Mouse (Mus musculus) liver, embryonic 14.5 days (tissue): Measurements from ENCODE around the gene Tap1. TPM values are rescaled to one million over a fixed set of nuclear protein-coding genes. Genes with fewer than 3 reads are reported as not detected.

Experiments
- ATAC-seq: fragments of 200-750 bp; cut with Nextera tagmentation; 2 replicates; pipeline ENCODE4 v1.8.0; 2017; ENCODE audit warnings: moderate number of reproducible peaks, mild to moderate bottlenecking, moderate library complexity; ENCODE audit not compliant: insufficient read depth
- DNase-seq, 3 experiments: peaks; one replicate each; pipeline ENCODE4 v3.0.0-alpha.2; 2012 to 2013; ENCODE audit warnings: low read depth in 3 of 3, low spot score in 3 of 3
- H3K27ac ChIP-seq: fragments of 300-500 bp; sonication (generic); 2 replicates; pipeline ENCODE4 v1.5.1; 2014; ENCODE audit warnings: moderate library complexity, mild to moderate bottlenecking, control low read depth, inconsistent platforms
- H3K27me3 ChIP-seq: fragments of 300-500 bp; sonication (generic); 2 replicates; pipeline ENCODE4 v1.6.1; 2014; ENCODE audit warnings: mild to moderate bottlenecking, low read length, moderate library complexity; ENCODE audit not compliant: control insufficient read depth, insufficient read depth
- H3K36me3 ChIP-seq: fragments of 300-500 bp; sonication (generic); replicated peaks from 2 replicates; pipeline ENCODE4 v1.6.1; 2014; ENCODE audit warnings: low read depth; ENCODE audit not compliant: control insufficient read depth, insufficient read depth
- H3K4me1 ChIP-seq, 2 experiments: fragments of 200-500 bp in 1 of 2; fragments of 300-500 bp in 1 of 2; sonication (generic) in 1 of 2; replicated peaks; 2 replicates each; pipeline ENCODE4 v1.6.1; 2012 to 2014; ENCODE audit warnings: antibody characterized with exemption in 1 of 2, inconsistent platforms in 1 of 2, low read length in 1 of 2; ENCODE audit not compliant: control insufficient read depth in 2 of 2, insufficient read depth in 2 of 2
- H3K4me2 ChIP-seq: fragments of 300-500 bp; sonication (generic); 2 replicates; pipeline ENCODE4 v1.6.1; 2014; ENCODE audit warnings: low read depth, mild to moderate bottlenecking, control low read depth, moderate library complexity
- H3K4me3 ChIP-seq, 2 experiments: fragments of 200-500 bp in 1 of 2; fragments of 300-500 bp in 1 of 2; sonication (generic) in 1 of 2; 2 replicates each; pipeline ENCODE4 v1.5.1; 2012 to 2014; ENCODE audit warnings: low read depth in 2 of 2, low read length in 2 of 2, mild to moderate bottlenecking in 2 of 2, control low read depth in 1 of 2, inconsistent platforms in 1 of 2, moderate library complexity in 1 of 2; ENCODE audit not compliant: insufficient read depth in 1 of 2
- H3K9ac ChIP-seq: fragments of 300-500 bp; sonication (generic); replicated peaks from 2 replicates; pipeline ENCODE4 v1.6.1; 2014; ENCODE audit warnings: mild to moderate bottlenecking, control low read depth, moderate library complexity
- H3K9me3 ChIP-seq: fragments of 300-500 bp; sonication (generic); 2 replicates; pipeline ENCODE4 v1.6.1; 2016; ENCODE audit warnings: low read length, mixed read lengths; ENCODE audit not compliant: control insufficient read depth
- CTCF ChIP-seq: IDR thresholded peaks from 2 replicates; pipeline ENCODE4 v1.5.1; 2016; ENCODE audit warnings: antibody characterized with exemption, low read depth, control low read depth
- EP300 ChIP-seq: IDR thresholded peaks from 2 replicates; pipeline ENCODE4 v1.6.1; 2016; ENCODE audit warnings: antibody characterized with exemption, low read depth
- WGBS: fragments of 180-500 bp; shearing (Covaris S2); extraction: QIAGEN DNeasy Blood & Tissue Kit; methylation state at CpG from one replicate; pipeline ENCODE4 v1.1.7; 2014; ENCODE audit not compliant: insufficient replicate concordance; 5-methylcytosine and 5-hydroxymethylcytosine counted together
- polyA plus RNA-seq, 2 experiments: library from polyadenylated mRNA; depleted of rRNA in 1 of 2; stranded (reverse) in 1 of 2; unstranded in 1 of 2; fragments of >200 nt; fragmentation: Nextera tagmentation in 1 of 2; extraction: Ambion mirVana in 1 of 2; gene quantifications; 2 replicates each; pipeline versions ENCODE4 v1.2.1 to v1.2.3; 2012 to 2014

The Tap1 gene
- polyA plus RNA-seq, 2 experiments: 1.9 to 2.5 TPM

DNA sequence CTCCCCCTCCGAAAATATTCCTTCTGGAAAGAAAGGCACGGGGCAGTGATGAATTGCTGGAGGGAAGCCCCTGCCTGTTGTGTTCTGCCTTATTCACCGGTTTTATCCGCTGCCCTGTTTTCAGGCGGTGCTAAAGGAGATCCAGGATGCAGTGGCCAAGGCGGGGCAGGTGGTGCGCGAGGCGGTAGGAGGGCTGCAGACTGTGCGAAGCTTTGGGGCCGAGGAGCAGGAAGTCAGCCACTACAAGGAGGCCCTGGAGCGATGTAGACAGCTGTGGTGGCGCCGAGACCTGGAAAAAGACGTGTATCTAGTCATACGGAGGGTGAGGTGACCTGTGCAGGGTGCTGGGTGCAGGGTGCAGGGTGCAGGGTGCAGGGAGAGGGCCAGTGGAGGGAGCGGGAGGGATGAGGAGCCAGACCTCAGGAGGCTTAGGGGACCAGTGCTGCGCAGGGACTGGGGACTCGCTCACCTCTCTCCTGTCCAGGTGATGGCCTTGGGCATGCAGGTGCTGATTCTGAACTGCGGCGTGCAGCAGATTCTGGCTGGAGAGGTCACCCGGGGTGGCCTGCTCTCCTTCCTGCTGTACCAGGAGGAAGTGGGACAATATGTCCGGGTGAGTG, 24.5 kb downstream of the Tap1 start:
- no peak overlapping the region for H3K27ac ChIP-seq
- no peak overlapping the region for H3K4me3 ChIP-seq
- H3K4me2 ChIP-seq: no peak overlapping the region
- ATAC-seq (no peak), DNase-seq (no peak)
- no peaks in the 10 kb centered on the region for H3K9me3 ChIP-seq
- H3K9ac ChIP-seq: no peak overlapping the region
- no peaks in the 10 kb centered on the region for H3K36me3 ChIP-seq
- H3K4me1 ChIP-seq: peaks cover 0 to 5% of the 10 kb centered on the region in 2 experiments; a peak in 2 of 4 replicates
- TF ChIP-seq EP300 (no peak), CTCF (no peak)
- 26% methylated on average over 23 of the region's 23 CpGs for WGBS
- no peaks in the 10 kb centered on the region for H3K27me3 ChIP-seq

DNA sequence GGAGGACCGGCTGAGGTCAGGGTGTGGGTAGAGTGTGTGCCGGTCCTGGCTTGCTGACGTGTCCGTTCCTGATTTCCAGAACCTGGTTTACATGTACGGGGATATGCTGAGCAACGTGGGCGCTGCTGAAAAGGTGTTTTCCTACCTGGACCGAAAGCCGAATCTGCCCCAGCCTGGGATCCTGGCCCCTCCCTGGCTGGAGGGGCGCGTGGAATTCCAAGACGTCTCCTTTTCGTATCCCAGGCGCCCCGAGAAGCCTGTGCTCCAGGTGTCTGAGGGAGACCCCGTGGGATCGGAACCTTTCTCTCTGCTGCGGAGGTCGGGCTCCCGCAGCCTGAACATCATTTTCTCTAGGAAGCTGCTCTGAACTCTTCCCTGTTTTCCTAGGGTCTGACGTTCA, 26.6 kb downstream of the Tap1 start:
- ATAC-seq: no peak
- TF ChIP-seq CTCF (no peak), EP300 (no peak)

DNA sequence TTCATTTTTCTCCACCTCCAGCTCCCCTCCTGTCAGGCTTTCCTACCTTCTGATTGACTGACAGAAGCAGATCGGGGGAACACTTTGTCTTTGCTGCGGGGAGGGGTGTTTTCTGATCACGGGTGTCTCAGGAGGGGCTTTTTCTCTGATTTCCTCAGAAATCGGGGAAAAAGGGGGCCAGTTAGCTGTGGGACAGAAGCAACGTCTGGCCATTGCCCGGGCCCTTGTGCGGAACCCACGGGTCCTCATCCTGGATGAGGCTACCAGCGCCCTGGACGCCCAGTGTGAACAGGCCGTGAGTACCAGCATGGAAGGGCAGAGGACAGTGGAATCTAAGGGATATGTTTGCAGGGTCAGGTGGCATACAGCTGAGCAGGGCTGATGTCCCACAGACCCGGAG, 27.8 kb downstream of the Tap1 start:
- no peaks in the 10 kb centered on the region for H3K36me3 ChIP-seq
- H3K27me3 ChIP-seq: no peaks in the 10 kb centered on the region
- H3K9ac ChIP-seq: no peak overlapping the region
- WGBS: 78% methylated on average over 12 of the region's 12 CpGs
- no peak for TF ChIP-seq CTCF
- TF ChIP-seq EP300: no peak
- peaks cover 0 to 5% of the 10 kb centered on the region in 2 experiments; a peak in 2 of 4 replicates for H3K4me1 ChIP-seq
- H3K9me3 ChIP-seq: no peaks in the 10 kb centered on the region
- ATAC-seq: no peak
- DNase-seq: no peak
- H3K4me3 ChIP-seq: no peak overlapping the region
- no peak overlapping the region for H3K4me2 ChIP-seq
- no peak overlapping the region for H3K27ac ChIP-seq

More for the DNA sequence above, 26.6 kb downstream of the Tap1 start:
- 78% methylated on average over 21 of the region's 21 CpGs for WGBS
- Histone ChIP-seq H3K4me2 (no peak overlapping the region), H3K4me1 (peaks cover 0 to 5% of the 10 kb centered on the region in 2 experiments; a peak in 2 of 4 replicates), H3K4me3 (no peak overlapping the region), H3K36me3 (no peaks in the 10 kb centered on the region), H3K27ac (no peak overlapping the region), H3K9ac (no peak overlapping the region), H3K9me3 (no peaks in the 10 kb centered on the region), H3K27me3 (no peaks in the 10 kb centered on the region)
- no peak for DNase-seq

DNA sequence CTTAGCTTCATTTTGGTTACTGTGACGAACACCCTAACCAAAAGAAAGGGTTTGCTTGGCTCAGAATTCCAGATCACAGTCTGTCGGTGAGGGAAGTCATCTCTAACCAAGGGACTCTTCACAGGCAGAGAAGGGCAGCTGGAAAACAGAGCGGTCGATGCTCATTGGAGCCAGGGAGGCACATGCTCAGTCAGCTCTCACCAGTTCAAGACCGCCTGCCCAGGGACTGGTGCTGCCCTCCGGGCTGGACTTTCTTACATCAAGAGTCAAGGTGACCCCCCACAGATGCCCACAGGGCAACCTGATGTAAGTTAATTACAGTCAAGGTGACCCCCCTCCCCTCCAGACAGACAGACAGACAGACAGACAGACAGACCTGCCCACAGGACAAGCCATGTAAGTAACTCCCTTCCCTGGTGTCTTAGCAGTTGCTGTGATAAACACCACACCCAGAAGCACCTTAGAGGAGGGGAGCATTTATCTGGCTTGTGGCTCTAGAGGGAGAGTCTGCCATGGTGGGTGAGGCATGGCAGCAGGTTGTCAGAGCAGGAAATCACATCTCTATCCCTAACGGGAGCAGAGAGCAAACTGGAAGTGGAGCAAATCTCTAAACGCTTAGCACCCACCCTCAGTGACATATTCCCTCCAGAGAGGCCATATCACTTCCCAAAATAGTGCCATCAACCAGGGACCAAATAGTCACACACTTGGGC, 30.0 kb downstream of the Tap1 start:
- ATAC-seq (no peak), DNase-seq (no peak)
- Histone ChIP-seq H3K36me3 (no peaks in the 10 kb centered on the region), H3K9me3 (no peaks in the 10 kb centered on the region), H3K4me3 (no peak overlapping the region), H3K27me3 (no peaks in the 10 kb centered on the region), H3K4me1 (no peaks in the 10 kb centered on the region), H3K4me2 (no peak overlapping the region), H3K27ac (no peak overlapping the region), H3K9ac (no peak overlapping the region)
- TF ChIP-seq EP300: no peak
- no peak for TF ChIP-seq CTCF
- 66% methylated on average over 8 of the region's 8 CpGs for WGBS

DNA sequence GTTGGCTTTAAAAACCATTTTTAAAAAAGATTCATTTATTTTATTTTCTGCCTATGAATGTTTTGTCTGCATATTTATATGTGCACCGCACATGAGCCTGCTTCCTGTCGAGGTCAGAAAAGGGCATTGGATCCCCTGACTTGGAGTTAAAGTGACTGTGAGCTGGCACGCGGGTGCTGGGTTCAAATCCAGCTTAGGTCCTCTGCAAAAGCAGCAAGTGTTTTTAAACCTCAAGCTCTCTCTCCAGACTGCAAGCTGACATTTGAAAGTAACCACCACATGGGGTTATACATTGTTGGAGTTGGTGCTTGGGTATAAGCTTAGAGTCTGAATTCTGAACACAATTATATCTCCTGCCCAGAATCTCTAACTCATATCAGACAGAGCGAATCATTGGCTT, 30.6 kb downstream of the Tap1 start:
- 69% methylated on average over 5 of the region's 5 CpGs for WGBS
- TF ChIP-seq EP300: no peak
- no peak for TF ChIP-seq CTCF
- H3K4me1 ChIP-seq: no peaks in the 10 kb centered on the region

More for the DNA sequence above, 30.6 kb downstream of the Tap1 start:
- H3K4me3 ChIP-seq: no peak overlapping the region
- no peak overlapping the region for H3K4me2 ChIP-seq
- H3K9me3 ChIP-seq: no peaks in the 10 kb centered on the region
- H3K27ac ChIP-seq: no peak overlapping the region
- no peak for DNase-seq
- no peaks in the 10 kb centered on the region for H3K36me3 ChIP-seq
- ATAC-seq: no peak
- H3K9ac ChIP-seq: no peak overlapping the region
- H3K27me3 ChIP-seq: no peaks in the 10 kb centered on the region
